Mouse (Mus musculus) limb, embryonic 14.5 days (tissue): ENCODE results near the gene Nek7. TPM values are rescaled to one million over a fixed set of nuclear protein-coding genes. Genes with fewer than 3 reads are reported as not detected.

Experiments used
- ATAC-seq: fragments of 200-750 bp; cut with Nextera tagmentation; 2 replicates; pipeline ENCODE4 v1.8.0; 2017; ENCODE audit warnings: low read depth, moderate number of reproducible peaks, moderate TSS enrichment; ENCODE audit not compliant: low FRiP score
- DNase-seq: peaks from one replicate; pipeline ENCODE4 v3.0.0-alpha.2; 2015; ENCODE audit warnings: low spot score
- H3K27ac ChIP-seq: fragments of 300-500 bp; sonication (generic); replicated peaks from 2 replicates; pipeline ENCODE4 v1.5.1; 2014; ENCODE audit warnings: low read depth, mild to moderate bottlenecking, low read length, moderate library complexity, mixed read lengths
- H3K27me3 ChIP-seq: fragments of 300-500 bp; sonication (generic); 2 replicates; pipeline ENCODE4 v1.6.1; 2014; ENCODE audit warnings: low read length, mixed read lengths; ENCODE audit not compliant: control insufficient read depth, insufficient read depth
- H3K36me3 ChIP-seq: fragments of 300-500 bp; sonication (generic); 2 replicates; pipeline ENCODE4 v1.6.1; 2014; ENCODE audit warnings: mild to moderate bottlenecking, low read length, moderate library complexity, mixed read lengths; ENCODE audit not compliant: control insufficient read depth, insufficient read depth
- H3K4me1 ChIP-seq: fragments of 300-500 bp; sonication (generic); 2 replicates; pipeline ENCODE4 v1.6.1; 2014; ENCODE audit warnings: antibody characterized with exemption, low read length, mixed read lengths; ENCODE audit not compliant: control insufficient read depth, insufficient read depth
- H3K4me2 ChIP-seq: fragments of 300-500 bp; sonication (generic); replicated peaks from 2 replicates; pipeline ENCODE4 v1.6.1; 2014; ENCODE audit warnings: low read depth, mild to moderate bottlenecking, low read length, moderate library complexity; ENCODE audit not compliant: severe bottlenecking
- H3K4me3 ChIP-seq: fragments of 300-500 bp; sonication (generic); replicated peaks from 2 replicates; pipeline ENCODE4 v1.5.1; 2014; ENCODE audit warnings: low read length
- H3K9ac ChIP-seq: fragments of 300-500 bp; sonication (generic); 2 replicates; pipeline ENCODE4 v1.6.1; 2014; ENCODE audit warnings: mild to moderate bottlenecking, low read depth, low read length, moderate library complexity; ENCODE audit not compliant: severe bottlenecking
- H3K9me3 ChIP-seq: fragments of 300-500 bp; sonication (generic); 2 replicates; pipeline ENCODE4 v1.6.1; 2016; ENCODE audit warnings: low read length; ENCODE audit not compliant: control insufficient read depth
- POLR2A ChIP-seq: fragments of 200-500 bp; IDR thresholded peaks from 2 replicates; pipeline ENCODE4 v1.8.0; 2012; ENCODE audit warnings: inconsistent platforms, mild to moderate bottlenecking, moderate library complexity, borderline replicate concordance; ENCODE audit not compliant: insufficient read depth, insufficient read length; ENCODE audit errors: extremely low read depth
- WGBS: fragments of 180-500 bp; shearing (Covaris S2); extraction: QIAGEN DNeasy Blood & Tissue Kit; methylation state at CpG from one replicate; pipeline ENCODE4 v1.1.7; 2014; 5-methylcytosine and 5-hydroxymethylcytosine counted together
- polyA plus RNA-seq, 2 experiments: library from polyadenylated mRNA; depleted of rRNA in 1 of 2; stranded (reverse) in 1 of 2; unstranded in 1 of 2; fragments of >200 nt; fragmentation: Nextera tagmentation in 1 of 2; extraction: Ambion mirVana in 1 of 2; gene quantifications; 2 replicates each; pipeline versions ENCODE4 v1.2.1 to v1.2.3; 2012 to 2014

Gene Nek7
- polyA plus RNA-seq, 2 experiments, result 14.2 to 32.4 TPM

DNA sequence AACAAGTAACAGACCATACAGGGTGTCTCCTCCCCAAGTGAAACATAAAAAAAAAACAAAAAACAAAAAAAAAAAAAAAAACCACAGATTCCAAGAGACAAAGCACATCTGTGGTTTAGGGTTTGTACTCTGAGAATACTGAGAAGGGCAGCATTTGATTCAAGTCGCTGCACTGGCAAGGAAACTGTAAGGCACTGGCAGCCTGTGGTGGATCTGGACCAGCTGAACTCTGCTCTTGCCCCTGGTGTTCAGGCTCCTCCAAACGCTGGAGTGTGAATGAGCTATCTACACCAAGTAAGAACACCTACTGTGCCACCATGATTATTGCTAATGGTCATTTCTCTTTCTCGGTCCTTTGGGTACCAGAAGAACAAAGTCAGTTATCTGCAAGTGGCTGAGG lies 30.8 kb downstream of the Nek7 start:
- Histone ChIP-seq H3K4me2 (no peak overlapping the region), H3K4me3 (no peak overlapping the region), H3K4me1 (no peaks in the 10 kb centered on the region), H3K27me3 (no peaks in the 10 kb centered on the region), H3K36me3 (no peaks in the 10 kb centered on the region; the same call in 1 of the 2 replicates), H3K9me3 (no peaks in the 10 kb centered on the region), H3K9ac (no peak overlapping the region), H3K27ac (no peak overlapping the region)
- DNase-seq, result no peak
- 58% methylated on average over 3 of the region's 3 CpGs for WGBS
- no peak for TF ChIP-seq POLR2A
- no peak for ATAC-seq

DNA sequence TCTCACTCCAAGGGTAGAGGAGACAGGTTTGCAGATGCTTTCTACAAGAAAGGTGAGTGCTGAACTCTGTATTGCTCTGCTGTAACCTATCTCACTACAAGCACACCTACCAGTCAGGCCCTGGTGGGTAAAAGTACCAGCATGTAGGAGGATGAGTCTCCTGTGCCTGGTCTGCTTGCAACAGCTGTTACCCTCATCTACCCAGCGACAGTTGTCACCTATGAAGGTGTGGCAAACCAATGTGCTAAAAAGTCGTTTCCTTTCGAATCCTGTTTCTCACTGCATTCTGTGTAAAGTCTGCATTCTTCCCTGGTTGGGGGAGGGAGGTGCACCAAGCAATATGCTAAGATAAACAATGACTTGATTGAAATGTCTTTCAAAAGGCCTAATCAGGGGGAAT lies 32.1 kb downstream of the Nek7 start:
- Histone ChIP-seq H3K36me3 (no peaks in the 10 kb centered on the region; the same call in 1 of the 2 replicates), H3K4me2 (no peak overlapping the region), H3K4me1 (no peaks in the 10 kb centered on the region), H3K27ac (no peak overlapping the region), H3K4me3 (no peak overlapping the region), H3K9ac (no peak overlapping the region), H3K27me3 (no peaks in the 10 kb centered on the region), H3K9me3 (no peaks in the 10 kb centered on the region)
- DNase-seq (no peak), ATAC-seq (no peak)
- no peak for TF ChIP-seq POLR2A
- 45% methylated on average over 3 of the region's 3 CpGs for WGBS

GRCm38 (mm10) chr1:138586891-138587290 lies 33.0 kb downstream of the Nek7 start:
- Histone ChIP-seq H3K27ac (no peak overlapping the region), H3K27me3 (no peaks in the 10 kb centered on the region), H3K9me3 (no peaks in the 10 kb centered on the region), H3K36me3 (no peaks in the 10 kb centered on the region), H3K4me1 (no peaks in the 10 kb centered on the region), H3K4me2 (no peak overlapping the region), H3K4me3 (no peak overlapping the region), H3K9ac (no peak overlapping the region)
- TF ChIP-seq POLR2A, result no peak
- DNase-seq (no peak), ATAC-seq (no peak)
- 93% methylated on average over 2 of the region's 2 CpGs for WGBS

DNA sequence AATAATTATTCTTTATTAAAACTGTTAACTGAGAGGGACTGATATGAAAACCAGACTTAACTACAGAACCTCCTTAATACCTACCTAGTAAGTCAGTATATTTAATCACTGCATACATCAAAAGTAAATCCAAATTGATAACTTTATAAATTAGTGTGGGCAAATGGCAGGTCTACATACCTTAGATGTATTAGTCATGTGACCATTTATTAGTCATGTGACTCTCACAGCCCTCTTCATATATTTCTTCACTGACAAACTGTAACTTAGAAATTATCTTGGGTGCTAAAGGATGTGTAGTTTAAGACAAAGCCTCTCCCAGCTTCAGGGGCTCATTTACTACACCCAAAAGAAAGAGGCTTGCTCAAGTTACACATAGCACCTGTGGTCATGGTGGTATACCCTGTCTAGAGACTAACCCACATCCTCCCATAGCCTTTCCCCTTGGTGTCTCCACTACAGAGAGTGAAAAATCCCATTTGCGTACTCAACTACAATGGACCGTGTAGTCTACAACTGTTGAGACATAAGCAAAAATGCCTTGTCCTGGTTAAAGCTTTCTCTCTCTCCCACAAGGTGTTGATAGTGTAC lies 35.4 kb downstream of the Nek7 start:
- Histone ChIP-seq H3K4me1 (no peaks in the 10 kb centered on the region), H3K27me3 (no peaks in the 10 kb centered on the region), H3K4me3 (no peak overlapping the region), H3K36me3 (no peaks in the 10 kb centered on the region), H3K27ac (no peak overlapping the region), H3K9me3 (no peaks in the 10 kb centered on the region), H3K9ac (no peak overlapping the region), H3K4me2 (no peak overlapping the region)
- WGBS, result 90% methylated on average over 2 of the region's 2 CpGs
- no peak for DNase-seq
- TF ChIP-seq POLR2A, result no peak
- ATAC-seq, result no peak

GRCm38 (mm10) chr1:138582225-138582624 lies 37.7 kb downstream of the Nek7 start:
- 83% methylated on average over 7 of the region's 7 CpGs for WGBS
- TF ChIP-seq POLR2A, result no peak
- H3K36me3 ChIP-seq, result no peaks in the 10 kb centered on the region

More at GRCm38 (mm10) chr1:138582225-138582624, 37.7 kb downstream of the Nek7 start:
- Histone ChIP-seq H3K9ac (no peak overlapping the region), H3K4me3 (no peak overlapping the region), H3K27me3 (no peaks in the 10 kb centered on the region), H3K4me2 (no peak overlapping the region), H3K4me1 (no peaks in the 10 kb centered on the region), H3K9me3 (no peaks in the 10 kb centered on the region), H3K27ac (no peak overlapping the region)
- DNase-seq (no peak), ATAC-seq (no peak)
